Mouse (Mus musculus) testis, adult 2 months (tissue): Measurements from ENCODE around the gene Epx. TPM values are rescaled to one million over a fixed set of nuclear protein-coding genes. Genes with fewer than 3 reads are reported as not detected.

Source experiments
- H3K27ac ChIP-seq: fragments of 200-500 bp; 2 replicates; pipeline ENCODE4 v1.5.1; 2012; ENCODE audit warnings: low read depth, low read length; ENCODE audit not compliant: control insufficient read depth, insufficient read depth
- H3K27me3 ChIP-seq: fragments of 200-500 bp; 2 replicates; pipeline ENCODE4 v1.6.1; 2012; ENCODE audit warnings: mild to moderate bottlenecking, low read length, moderate library complexity; ENCODE audit not compliant: control insufficient read depth, insufficient read depth
- H3K36me3 ChIP-seq: fragments of 200-500 bp; 2 replicates; pipeline ENCODE4 v1.6.1; 2012; ENCODE audit warnings: mild to moderate bottlenecking, low read length; ENCODE audit not compliant: control insufficient read depth, insufficient read depth
- H3K4me1 ChIP-seq: fragments of 200-500 bp; 2 replicates; pipeline ENCODE4 v1.6.1; 2012; ENCODE audit warnings: low read length; ENCODE audit not compliant: control insufficient read depth, insufficient read depth
- H3K4me3 ChIP-seq: fragments of 200-500 bp; 2 replicates; pipeline ENCODE4 v1.5.1; 2012; ENCODE audit warnings: low read depth, mild to moderate bottlenecking, low read length, moderate library complexity, mixed read lengths; ENCODE audit not compliant: control insufficient read depth
- CTCF ChIP-seq: fragments of 200-500 bp; IDR thresholded peaks from 2 replicates; pipeline ENCODE4 v1.5.1; 2012; ENCODE audit warnings: low read depth, mild to moderate bottlenecking, inconsistent platforms, low read length, moderate library complexity; ENCODE audit not compliant: control insufficient read depth, insufficient read depth, insufficient replicate concordance
- POLR2A ChIP-seq: fragments of 200-500 bp; IDR thresholded peaks from 2 replicates; pipeline ENCODE4 v1.6.1; 2012; ENCODE audit warnings: low read depth, mild to moderate bottlenecking, inconsistent platforms, low read length, moderate library complexity; ENCODE audit not compliant: control insufficient read depth
- polyA plus RNA-seq: library from polyadenylated mRNA; depleted of rRNA; stranded (reverse); fragments of >200 nt; gene quantifications from 2 replicates; pipeline ENCODE4 v1.2.3, GENCODE M21; 2012; rRNA removed

The Epx gene
- polyA plus RNA-seq, 1 experiment, result not detected

DNA sequence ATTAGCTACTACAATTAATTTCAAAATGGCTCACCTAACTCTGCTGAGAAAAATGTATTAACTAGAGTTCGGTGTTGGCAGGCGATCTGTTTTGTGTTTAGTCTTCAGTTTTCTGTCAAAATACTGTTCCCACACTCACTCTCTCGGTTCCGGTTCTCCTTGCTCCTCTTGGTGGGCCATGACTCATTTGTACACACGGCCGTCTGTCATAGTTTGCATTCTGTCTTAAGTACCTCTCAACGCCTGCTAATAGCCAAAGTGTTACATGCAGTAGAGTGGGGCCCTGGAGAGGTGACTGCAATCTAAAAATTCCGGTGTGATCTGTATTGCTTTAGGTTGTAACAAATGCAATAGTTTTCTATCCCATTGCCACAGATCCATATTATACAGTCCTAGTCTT lies 34.7 kb downstream of the Epx start:
- H3K27me3 ChIP-seq, result no peaks in the 10 kb centered on the region
- TF ChIP-seq CTCF (no peak), POLR2A (no peak)
- no peaks in the 10 kb centered on the region for H3K4me1 ChIP-seq
- no peak overlapping the region for H3K4me3 ChIP-seq
- no peak overlapping the region for H3K27ac ChIP-seq
- H3K36me3 ChIP-seq, result no peaks in the 10 kb centered on the region

- no peaks in the 10 kb centered on the region for H3K36me3 ChIP-seq
- TF ChIP-seq CTCF (no peak), POLR2A (no peak)
- no peaks in the 10 kb centered on the region for H3K4me1 ChIP-seq
- H3K27ac ChIP-seq, result no peak within 1 kb of the TSS
- no peak within 1 kb of the TSS for H3K4me3 ChIP-seq
- no peaks in the 10 kb centered on the region for H3K27me3 ChIP-seq
Observed at GRCm38 (mm10) chr11:87828239-87828900, 47.0 kb downstream of the Epx start, which contains the start of gene Lpo. Gene Lpo (minus strand): TSS chr11:87828289.

- no peak for TF ChIP-seq POLR2A
- TF ChIP-seq CTCF, result no peak
- no peak overlapping the region for H3K27ac ChIP-seq
- H3K27me3 ChIP-seq, result no peaks in the 10 kb centered on the region; the same call in 1 of the 2 replicates
- H3K36me3 ChIP-seq, result no peaks in the 10 kb centered on the region
- no peak overlapping the region for H3K4me3 ChIP-seq
- H3K4me1 ChIP-seq, result peaks cover 11% of the 10 kb centered on the region
Observed at GRCm38 (mm10) chr11:87821502-87821901, 53.8 kb downstream of the Epx start.

DNA sequence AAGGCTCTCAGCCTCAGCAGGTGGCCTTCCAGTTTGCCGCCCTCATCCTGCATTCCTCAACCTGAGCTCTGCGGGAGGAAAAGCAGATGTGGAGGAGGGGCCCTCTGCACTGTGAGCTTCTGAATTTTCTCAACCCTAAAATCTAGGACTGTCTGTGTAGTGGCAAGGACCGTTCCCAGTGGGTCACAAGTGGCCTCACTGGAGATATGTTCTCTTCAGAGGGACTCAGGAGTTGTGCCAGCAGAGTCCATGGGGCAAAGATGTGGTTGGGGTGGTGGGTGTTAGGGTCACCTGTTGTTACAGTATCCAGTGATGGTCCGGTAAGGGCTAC lies 57.9 kb downstream of the Epx start:
- Histone ChIP-seq H3K36me3 (no peaks in the 10 kb centered on the region), H3K4me1 (peaks cover 12% of the 10 kb centered on the region), H3K4me3 (no peak overlapping the region), H3K27ac (no peak overlapping the region), H3K27me3 (no peaks in the 10 kb centered on the region; the same call in 1 of the 2 replicates)
- TF ChIP-seq POLR2A, result no peak
- no peak for TF ChIP-seq CTCF

DNA sequence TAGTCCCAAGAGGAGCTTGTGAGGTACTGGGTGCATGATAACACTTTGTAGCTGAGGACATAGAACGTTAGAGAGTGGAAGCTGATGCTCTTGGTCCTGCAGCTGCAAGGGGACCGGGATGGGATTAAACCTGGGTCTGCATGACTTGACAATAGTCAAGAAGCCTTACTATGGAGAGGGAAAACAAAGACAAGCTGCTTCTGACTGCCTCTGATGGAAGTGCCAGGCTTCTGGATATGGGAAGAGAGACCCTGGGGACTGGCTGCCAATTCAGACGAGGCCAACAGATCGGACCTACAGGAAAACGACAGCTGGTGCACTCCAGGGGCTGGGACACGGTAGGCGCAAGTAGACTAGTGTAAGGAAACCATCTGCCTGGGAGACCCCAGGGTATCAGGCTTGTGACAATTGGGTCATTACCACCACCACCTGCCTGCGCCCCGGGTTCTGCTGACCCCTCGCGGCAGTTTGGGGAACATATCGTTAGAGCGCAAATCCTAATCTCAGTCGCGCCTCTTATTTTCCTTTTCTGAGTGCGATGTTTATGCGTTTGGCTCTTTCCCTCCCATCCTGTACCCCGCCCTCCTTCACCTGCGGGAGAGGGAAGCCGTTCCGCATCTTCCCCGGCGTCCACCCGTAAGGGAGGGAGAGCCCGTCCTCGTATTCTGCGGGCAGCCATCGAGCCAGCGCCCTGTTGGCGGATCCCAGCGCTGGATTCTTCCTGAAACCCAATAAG lies 58.5 kb downstream of the Epx start:
- no peak for TF ChIP-seq POLR2A
- peak; percentile 50; the same call in 1 of the 2 replicates for TF ChIP-seq CTCF
- no peaks in the 10 kb centered on the region; the same call in 1 of the 2 replicates for H3K27me3 ChIP-seq
- H3K4me1 ChIP-seq, result peaks cover 12% of the 10 kb centered on the region
- H3K36me3 ChIP-seq, result no peaks in the 10 kb centered on the region
- no peak overlapping the region for H3K27ac ChIP-seq
- H3K4me3 ChIP-seq, result no peak overlapping the region; the same call in 1 of the 2 replicates

DNA sequence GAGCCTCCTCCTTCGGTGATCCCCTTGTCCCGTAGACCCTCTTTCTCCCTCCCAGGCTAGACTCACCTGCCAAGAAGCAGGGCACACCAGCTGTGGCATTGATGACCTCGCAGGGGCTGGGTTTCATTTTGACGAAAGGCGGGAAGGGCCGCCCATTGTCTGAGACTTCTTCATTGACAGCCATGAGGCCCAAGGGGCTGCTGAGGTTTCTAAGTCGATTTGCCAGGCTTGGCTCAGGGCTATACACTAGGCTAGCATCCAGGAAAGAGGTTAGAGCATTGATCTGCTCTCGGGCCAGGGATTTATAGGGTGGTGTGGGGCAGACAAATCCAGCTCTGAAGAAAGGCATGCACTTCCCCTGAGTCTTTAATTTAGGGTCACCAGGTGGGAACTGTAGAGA lies 60.5 kb downstream of the Epx start:
- H3K4me3 ChIP-seq, result no peak overlapping the region
- H3K27me3 ChIP-seq, result no peaks in the 10 kb centered on the region; the same call in 1 of the 2 replicates
- TF ChIP-seq CTCF, result no peak
- TF ChIP-seq POLR2A, result no peak
- H3K36me3 ChIP-seq, result no peaks in the 10 kb centered on the region
- H3K27ac ChIP-seq, result no peak overlapping the region
- peaks cover 12% of the 10 kb centered on the region for H3K4me1 ChIP-seq

Other genes starting within 250 kb of the Epx start
- gene Rnf43, start 212.8 kb downstream of the Epx start, polyA plus RNA-seq, result 2.3 and 3.4 TPM in 2 replicates
- 50.9 and 54.9 TPM in 2 replicates for gene Supt4a, start 138.0 kb downstream of the Epx start, polyA plus RNA-seq
- gene Tspoap1, start 115.0 kb downstream of the Epx start, polyA plus RNA-seq, result 10.3 and 11.8 TPM in 2 replicates
- gene Mpo, start 82.0 kb downstream of the Epx start, polyA plus RNA-seq, result 1.9 and 5.5 TPM in 2 replicates
- 4.9 and 11.1 TPM in 2 replicates for gene Lpo, start 47.2 kb downstream of the Epx start, polyA plus RNA-seq
- 19.0 and 20.6 TPM in 2 replicates for gene Mks1, start 22.3 kb downstream of the Epx start, polyA plus RNA-seq
- not detected in 2 replicates for gene Olfr462, start 16.7 kb upstream of the Epx start, polyA plus RNA-seq
- gene Olfr463, start 21.9 kb upstream of the Epx start, polyA plus RNA-seq, result not detected in 2 replicates
- gene Olfr464, start 45.4 kb upstream of the Epx start, polyA plus RNA-seq, result not detected in 2 replicates
- 217 and 218 TPM in 2 replicates for gene Dynll2, start 112.0 kb upstream of the Epx start, polyA plus RNA-seq
- 68.5 and 95.9 TPM in 2 replicates for gene Srsf1, start 171.8 kb upstream of the Epx start, polyA plus RNA-seq
- 4.1 and 4.4 TPM in 2 replicates for gene Vezf1, start 192.7 kb upstream of the Epx start, polyA plus RNA-seq
- gene Cuedc1, start 222.5 kb upstream of the Epx start, polyA plus RNA-seq, result 1.9 and 3.9 TPM in 2 replicates